Mouse (Mus musculus) embryonic facial prominence, embryonic 10.5 days (tissue): ENCODE measurements around the gene Plekha8. TPM values are rescaled to one million over a fixed set of nuclear protein-coding genes. Genes with fewer than 3 reads are reported as not detected.

ENCODE experiments used
- DNase-seq: peaks from one replicate; pipeline ENCODE4 v3.0.0-alpha.2; 2017; ENCODE audit warnings: low spot score
- H3K27ac ChIP-seq: fragments of 300-500 bp; sonication (generic); replicated peaks from 2 replicates; pipeline ENCODE4 v1.5.1; 2016; ENCODE audit warnings: mild to moderate bottlenecking
- H3K27me3 ChIP-seq: fragments of 300-500 bp; sonication (generic); replicated peaks from 2 replicates; pipeline ENCODE4 v1.6.1; 2016; ENCODE audit warnings: low read depth, mild to moderate bottlenecking; ENCODE audit not compliant: poor library complexity, severe bottlenecking
- H3K36me3 ChIP-seq: fragments of 300-500 bp; sonication (generic); replicated peaks from 2 replicates; pipeline ENCODE4 v1.6.1; 2016; ENCODE audit warnings: mild to moderate bottlenecking, moderate library complexity
- H3K4me1 ChIP-seq: fragments of 300-500 bp; sonication (generic); 2 replicates; pipeline ENCODE4 v1.6.1; 2016
- H3K4me3 ChIP-seq: fragments of 300-500 bp; sonication (generic); 2 replicates; pipeline ENCODE4 v1.5.1; 2016; ENCODE audit warnings: mild to moderate bottlenecking, moderate library complexity
- H3K9me3 ChIP-seq: fragments of 300-500 bp; sonication (generic); 2 replicates; pipeline ENCODE4 v1.6.1; 2016; ENCODE audit warnings: mild to moderate bottlenecking
- WGBS: fragments of 180-500 bp; shearing (Covaris S2); methylation state at CpG from one replicate; pipeline ENCODE4 v1.1.7; 2016; 5-methylcytosine and 5-hydroxymethylcytosine counted together
- polyA plus RNA-seq: library from polyadenylated mRNA; unstranded; fragments of >200 nt; fragmentation: Nextera tagmentation; extraction: Ambion mirVana; gene quantifications from 2 replicates; pipeline ENCODE4 v1.2.1, GENCODE M21; 2016

Plekha8 gene
- polyA plus RNA-seq, 1 experiment from 2014 or later, result 17.6 TPM

DNA sequence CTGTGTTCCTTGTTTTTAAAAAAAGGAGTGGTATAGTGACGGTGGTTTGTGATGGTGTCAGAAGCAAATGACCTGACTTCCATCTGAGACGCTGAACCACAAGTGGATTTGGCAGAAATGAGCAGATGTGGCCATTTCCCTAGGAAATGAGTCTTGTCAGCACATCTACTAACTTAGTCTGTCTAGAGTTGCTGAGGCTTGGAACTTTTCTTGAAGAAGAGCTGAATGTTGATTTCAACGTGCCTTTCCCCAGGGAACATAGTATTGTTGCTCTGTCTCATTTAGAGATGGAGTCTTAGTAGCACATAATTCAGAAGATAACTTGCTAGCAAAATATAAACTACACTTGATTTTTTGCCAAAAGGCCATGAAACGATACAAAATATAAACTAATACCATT lies 25.4 kb downstream of the Plekha8 start:
- peaks cover 54% of the 10 kb centered on the region for H3K36me3 ChIP-seq
- 85% methylated on average over 4 of the region's 4 CpGs for WGBS
- no peaks in the 10 kb centered on the region for H3K4me1 ChIP-seq
- no peak overlapping the region for H3K27ac ChIP-seq
- no peak for DNase-seq
- no peaks in the 10 kb centered on the region for H3K27me3 ChIP-seq
- no peak overlapping the region for H3K4me3 ChIP-seq
- no peaks in the 10 kb centered on the region for H3K9me3 ChIP-seq

DNA sequence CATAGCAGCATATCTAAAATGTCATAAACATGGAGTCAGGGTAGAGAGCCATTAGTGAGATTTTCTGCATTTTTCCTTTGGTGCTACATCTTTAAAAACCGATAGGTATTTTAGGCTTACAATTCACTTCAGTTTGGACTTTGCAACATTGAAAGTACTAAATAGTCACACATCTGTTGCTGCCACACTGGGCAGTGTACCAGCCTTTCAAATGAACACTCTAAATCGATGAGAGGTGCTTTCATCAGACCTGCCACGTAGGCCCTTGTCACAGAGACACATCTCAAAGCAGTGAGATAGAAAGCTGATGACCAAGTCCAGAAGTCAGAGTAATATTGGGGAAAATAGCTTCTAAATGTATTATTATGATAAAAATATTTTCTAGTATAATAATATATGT lies 33.5 kb downstream of the Plekha8 start:
- H3K27me3 ChIP-seq, result no peaks in the 10 kb centered on the region
- H3K27ac ChIP-seq, result no peak overlapping the region
- WGBS, result 94% methylated on average over 3 of the region's 3 CpGs
- peaks cover 65% of the 10 kb centered on the region for H3K36me3 ChIP-seq
- no peak for DNase-seq
- no peaks in the 10 kb centered on the region for H3K4me1 ChIP-seq
- no peaks in the 10 kb centered on the region for H3K9me3 ChIP-seq
- H3K4me3 ChIP-seq, result no peak overlapping the region

- DNase-seq, result peak; percentile 20
- Histone ChIP-seq H3K9me3 (no peaks in the 10 kb centered on the region), H3K27me3 (no peaks in the 10 kb centered on the region), H3K27ac (no peak overlapping the region), H3K4me3 (no peak overlapping the region), H3K4me1 (no peaks in the 10 kb centered on the region), H3K36me3 (peaks cover 62% of the 10 kb centered on the region)
- WGBS, result 34% methylated on average over 7 of the region's 7 CpGs
Observed at GRCm38 (mm10) chr6:54629734-54630133, 34.8 kb downstream of the Plekha8 start.

- Histone ChIP-seq H3K9me3 (no peaks in the 10 kb centered on the region), H3K4me1 (no peaks in the 10 kb centered on the region), H3K4me3 (no peak overlapping the region), H3K27ac (no peak overlapping the region), H3K36me3 (peaks cover 57% of the 10 kb centered on the region), H3K27me3 (no peaks in the 10 kb centered on the region)
- 61% methylated on average over 3 of the region's 3 CpGs for WGBS
- no peak for DNase-seq
Observed at GRCm38 (mm10) chr6:54631462-54631861, 36.6 kb downstream of the Plekha8 start.

DNA sequence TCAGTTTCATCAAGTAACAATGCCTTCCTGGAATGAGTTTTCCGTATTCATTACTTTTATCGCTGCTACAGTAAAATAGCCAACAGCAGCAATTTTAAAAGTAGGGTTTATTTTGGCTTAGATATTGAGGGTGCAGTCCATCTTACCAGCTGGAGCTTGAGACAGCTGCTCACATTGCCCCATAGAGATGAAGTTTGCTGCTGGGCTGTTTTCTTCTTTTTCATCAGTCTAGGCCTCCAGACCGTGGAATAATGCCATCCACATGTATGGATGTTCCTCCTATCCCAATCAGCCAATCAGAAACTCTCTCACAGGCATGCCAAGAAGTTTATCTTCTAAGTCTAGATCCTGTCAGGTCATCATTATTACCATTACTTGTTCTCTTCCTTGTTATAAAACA lies 45.0 kb downstream of the Plekha8 start:
- Histone ChIP-seq H3K27me3 (no peaks in the 10 kb centered on the region), H3K4me1 (no peaks in the 10 kb centered on the region), H3K36me3 (peaks cover 36% of the 10 kb centered on the region), H3K4me3 (no peak overlapping the region), H3K27ac (no peak overlapping the region), H3K9me3 (no peaks in the 10 kb centered on the region)
- DNase-seq, result no peak
- 93% methylated on average over 3 of the region's 3 CpGs for WGBS

DNA sequence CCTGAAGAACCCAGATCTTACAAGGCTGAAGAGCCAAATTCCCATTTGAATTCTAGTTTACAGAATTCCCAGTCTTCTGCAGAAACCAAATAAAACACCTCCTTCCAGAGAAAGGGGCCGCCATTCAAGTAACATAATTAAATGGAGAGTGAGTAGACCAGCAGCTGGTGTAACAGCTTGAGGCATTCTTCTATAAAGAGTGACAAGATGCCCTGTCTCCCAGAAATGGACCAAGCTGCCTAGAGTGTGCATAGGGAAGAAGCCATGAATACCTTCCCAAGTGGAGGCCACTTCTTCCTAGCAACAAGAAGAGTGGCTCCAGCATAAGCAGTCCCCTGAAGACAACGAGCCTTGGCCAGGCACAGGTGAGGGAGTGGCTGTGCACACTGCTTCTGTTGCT lies 47.0 kb downstream of the Plekha8 start:
- H3K9me3 ChIP-seq, result no peaks in the 10 kb centered on the region
- no peak overlapping the region for H3K27ac ChIP-seq
- WGBS, result 89% methylated on average over 2 of the region's 2 CpGs
- no peaks in the 10 kb centered on the region for H3K27me3 ChIP-seq
- H3K36me3 ChIP-seq, result peaks cover 30% of the 10 kb centered on the region; the same call in 1 of the 2 replicates
- no peaks in the 10 kb centered on the region for H3K4me1 ChIP-seq
- DNase-seq, result no peak
- H3K4me3 ChIP-seq, result no peak overlapping the region

DNA sequence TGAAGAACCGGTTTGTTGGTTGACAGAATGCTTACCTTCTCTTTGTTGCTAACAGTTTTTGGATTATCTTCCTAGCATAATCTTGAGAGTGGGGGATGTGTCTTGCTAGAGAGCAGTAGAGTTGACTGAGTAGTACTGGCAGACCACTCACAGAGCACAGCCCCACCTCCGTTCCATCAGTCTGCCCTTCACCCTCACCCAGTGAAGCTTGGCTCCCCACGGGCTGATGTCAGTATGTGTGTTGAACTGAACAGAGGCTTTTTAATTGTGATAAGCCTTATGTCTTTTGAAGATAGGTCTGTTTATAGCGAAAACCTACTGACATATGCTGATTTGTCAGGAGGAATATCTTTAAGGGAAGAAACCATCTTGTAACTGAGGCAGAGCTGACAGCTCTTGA lies 48.3 kb downstream of the Plekha8 start:
- Histone ChIP-seq H3K4me1 (no peaks in the 10 kb centered on the region), H3K36me3 (peaks cover 23% of the 10 kb centered on the region; the same call in 1 of the 2 replicates), H3K4me3 (no peak overlapping the region), H3K27me3 (no peaks in the 10 kb centered on the region), H3K27ac (no peak overlapping the region), H3K9me3 (no peaks in the 10 kb centered on the region)
- DNase-seq, result no peak
- WGBS, result 91% methylated on average over 4 of the region's 4 CpGs

- H3K4me3 ChIP-seq, result no peak overlapping the region
- no peaks in the 10 kb centered on the region for H3K9me3 ChIP-seq
- H3K36me3 ChIP-seq, result no peaks in the 10 kb centered on the region
- 83% methylated on average over 11 of the region's 11 CpGs for WGBS
- no peaks in the 10 kb centered on the region for H3K4me1 ChIP-seq
- DNase-seq, result no peak
- no peaks in the 10 kb centered on the region for H3K27me3 ChIP-seq
- H3K27ac ChIP-seq, result no peak overlapping the region
Observed at GRCm38 (mm10) chr6:54655471-54656095, 60.7 kb downstream of the Plekha8 start.

DNA sequence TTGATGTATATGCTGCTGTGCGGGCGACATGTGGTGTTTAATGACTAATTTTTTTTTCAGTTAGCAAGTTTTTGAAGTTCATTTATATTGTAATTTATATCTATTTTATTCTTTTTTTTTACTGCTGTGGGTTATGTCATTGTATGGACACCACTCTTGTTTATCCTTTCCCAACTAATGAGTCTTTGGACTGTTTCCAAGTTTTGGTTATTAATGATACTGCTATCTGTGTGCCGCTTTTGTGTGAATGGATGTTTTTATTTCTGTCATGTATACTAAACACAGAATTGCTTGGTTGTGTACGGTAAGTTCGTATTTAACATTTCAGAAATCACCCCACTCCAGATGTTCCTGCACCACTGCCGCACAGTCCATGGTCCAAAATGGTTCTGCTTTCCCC lies 63.0 kb downstream of the Plekha8 start:
- WGBS, result 94% methylated on average over 6 of the region's 6 CpGs
- H3K27me3 ChIP-seq, result no peaks in the 10 kb centered on the region
- no peak for DNase-seq
- no peak overlapping the region for H3K27ac ChIP-seq
- H3K4me1 ChIP-seq, result no peaks in the 10 kb centered on the region
- no peak overlapping the region for H3K4me3 ChIP-seq
- no peaks in the 10 kb centered on the region for H3K36me3 ChIP-seq
- H3K9me3 ChIP-seq, result no peaks in the 10 kb centered on the region

GRCm38 (mm10) chr6:54669868-54670267 lies 75.0 kb downstream of the Plekha8 start:
- H3K27me3 ChIP-seq, result no peaks in the 10 kb centered on the region
- no peak for DNase-seq
- H3K4me1 ChIP-seq, result no peaks in the 10 kb centered on the region
- no peaks in the 10 kb centered on the region for H3K36me3 ChIP-seq
- H3K9me3 ChIP-seq, result no peaks in the 10 kb centered on the region
- no peak overlapping the region for H3K27ac ChIP-seq
- WGBS, result 90% methylated on average over 6 of the region's 6 CpGs
- H3K4me3 ChIP-seq, result no peak overlapping the region

- Histone ChIP-seq H3K4me3 (no peak overlapping the region), H3K27ac (no peak overlapping the region), H3K4me1 (no peaks in the 10 kb centered on the region), H3K36me3 (no peaks in the 10 kb centered on the region), H3K27me3 (no peaks in the 10 kb centered on the region), H3K9me3 (no peaks in the 10 kb centered on the region)
- DNase-seq, result no peak
- WGBS, result 57% methylated on average over 5 of the region's 5 CpGs
Observed at GRCm38 (mm10) chr6:54672901-54673300, 78.0 kb downstream of the Plekha8 start.

DNA sequence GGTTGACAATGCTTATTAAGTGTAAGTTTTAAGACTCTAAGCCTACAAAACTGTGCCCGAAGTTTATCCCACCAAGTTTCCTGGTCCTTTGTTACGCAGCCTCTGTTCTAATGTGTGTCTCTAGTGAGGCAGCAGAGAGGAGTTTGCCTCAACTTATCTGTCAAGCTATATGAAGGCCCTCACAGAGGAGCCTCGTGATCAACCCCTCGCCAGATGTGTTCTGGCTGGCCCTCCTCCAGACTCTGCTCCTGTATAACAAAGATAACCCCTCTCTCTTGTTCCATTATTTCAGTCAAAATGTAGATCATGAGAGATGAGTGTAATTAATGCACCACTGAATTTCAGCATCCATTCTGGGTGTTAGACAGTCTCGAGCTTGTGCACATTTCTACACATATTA lies 84.8 kb downstream of the Plekha8 start:
- WGBS, result 81% methylated on average over 5 of the region's 5 CpGs
- Histone ChIP-seq H3K9me3 (no peaks in the 10 kb centered on the region), H3K4me3 (no peak overlapping the region), H3K27ac (no peak overlapping the region), H3K27me3 (peaks cover 48% of the 10 kb centered on the region), H3K4me1 (peaks cover 8% of the 10 kb centered on the region), H3K36me3 (no peaks in the 10 kb centered on the region)
- no peak for DNase-seq

GRCm38 (mm10) chr6:54680891-54681745 lies 86.2 kb downstream of the Plekha8 start, which contains the start of gene Mturn:
TSS of gene Mturn (plus strand) at chr6:54681624.
- H3K4me1 ChIP-seq, result peaks cover 8% of the 10 kb centered on the region
- H3K27me3 ChIP-seq, result peaks cover 55% of the 10 kb centered on the region
- peak within 1 kb of the TSS; percentile 90 for H3K4me3 ChIP-seq
- peak; percentile 98 for DNase-seq
- H3K27ac ChIP-seq, result peak within 1 kb of the TSS; percentile 79
- 6% methylated on average over 48 of the region's 48 CpGs for WGBS
- no peaks in the 10 kb centered on the region for H3K9me3 ChIP-seq
- no peaks in the 10 kb centered on the region for H3K36me3 ChIP-seq
